Mouse (Mus musculus) kidney, postnatal 10 days (tissue): ENCODE data around the gene Olfr129.

ENCODE experiments used
- DNase-seq: peaks from one replicate; pipeline ENCODE4 v3.0.0; 2021; ENCODE audit warnings: mixed read lengths

The Olfr129 gene

GRCm38 (mm10) chr17:38059979-38060378, at the start of gene Olfr129:
TSS of gene Olfr129 (minus strand) at chr17:38060079.
- DNase-seq, result no peak

GRCm38 (mm10) chr17:38088593-38088992, 28.7 kb upstream of the Olfr129 start, which contains the start of gene Olfr131:
TSS of gene Olfr131 (minus strand) at chr17:38088693.
- DNase-seq, result no peak

- DNase-seq, result no peak
Observed at GRCm38 (mm10) chr17:38082364-38082763, 22.5 kb upstream of the Olfr129 start.

GRCm38 (mm10) chr17:38063621-38064020, 3.7 kb upstream of the Olfr129 start, which contains the start of gene Olfr130:
TSS of gene Olfr130 (plus strand) at chr17:38063921.
- DNase-seq, result no peak

- DNase-seq, result no peak
Observed at GRCm38 (mm10) chr17:38026297-38026696, 33.6 kb downstream of the Olfr129 start.

GRCm38 (mm10) chr17:38016341-38016740, 43.5 kb downstream of the Olfr129 start:
- no peak for DNase-seq

- no peak for DNase-seq
Observed at GRCm38 (mm10) chr17:38004996-38005395, 54.9 kb downstream of the Olfr129 start.
